Mouse (Mus musculus) megakaryocyte, embryonic 14.5 days (primary cell): Measurements from ENCODE around the gene Ubp1.

Experiments used
- FLI1 ChIP-seq: IDR thresholded peaks from 2 replicates; pipeline ENCODE4 v1.6.1; 2012; ENCODE audit warnings: low read length, inconsistent platforms, mixed read lengths
- GATA1 ChIP-seq: IDR thresholded peaks from 3 replicates; pipeline ENCODE4 v1.6.1; 2012; ENCODE audit warnings: mixed read lengths, low read length, inconsistent platforms, borderline replicate concordance

DNA sequence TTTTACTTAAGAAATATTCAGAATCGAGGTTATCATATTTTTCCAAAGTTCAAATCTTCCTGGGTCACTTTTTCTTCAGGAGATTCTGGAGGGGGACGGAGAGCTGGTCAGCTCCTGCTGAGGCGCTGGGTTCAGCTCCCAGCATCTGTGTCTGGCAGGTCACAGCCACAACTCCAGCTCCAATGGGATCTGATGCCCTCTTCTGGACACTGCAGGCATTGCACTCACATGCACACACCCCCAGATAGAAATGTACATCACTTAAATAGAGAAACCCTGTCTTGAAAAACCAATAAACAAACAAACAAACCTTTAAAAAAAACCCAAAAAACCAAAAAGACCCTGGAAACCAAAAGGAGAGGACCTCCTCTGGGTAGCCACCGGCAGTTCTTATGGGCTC, 85.0 kb downstream of the Ubp1 start:
- TF ChIP-seq FLI1, result no peak
- TF ChIP-seq GATA1, result no peak
